Mouse (Mus musculus) MEL (cell line): ENCODE data around the gene Mtmr11. TPM values are rescaled to one million over a fixed set of nuclear protein-coding genes. Genes with fewer than 3 reads are reported as not detected.
A peak's percentile ranks its signal among the peaks of the same experiment; 100 is the strongest.

Source experiments
- DNase-seq: peaks from one replicate; pipeline ENCODE4 v3.0.0; 2011; ENCODE audit warnings: low read depth, low spot score
- H3K27ac ChIP-seq: 2 replicates; pipeline ENCODE4 v1.5.1; 2012; ENCODE audit warnings: low read depth, mild to moderate bottlenecking, control low read depth, low read length, moderate library complexity; ENCODE audit not compliant: control insufficient read depth
- H3K27me3 ChIP-seq, 2 experiments: fragments of 150-350 bp in 1 of 2; sonication (generic) in 1 of 2; 2 replicates each; pipeline ENCODE4 v1.6.1; 2012; ENCODE audit warnings: low read length in 2 of 2, mild to moderate bottlenecking in 2 of 2, improper control_type of control experiment in 1 of 2, moderate library complexity in 1 of 2; ENCODE audit not compliant: insufficient read depth in 2 of 2, control insufficient read depth in 1 of 2
- H3K36me3 ChIP-seq, 2 experiments: 2 replicates each; pipeline ENCODE4 v1.6.1; 2012 to 2014; ENCODE audit warnings: low read length in 2 of 2, improper control_type of control experiment in 1 of 2, inconsistent platforms in 1 of 2, mild to moderate bottlenecking in 1 of 2; ENCODE audit not compliant: insufficient read depth in 2 of 2, control insufficient read depth in 1 of 2
- H3K4me1 ChIP-seq, 2 experiments: fragments of 150-350 bp in 1 of 2; sonication (generic) in 1 of 2; 2 replicates each; pipeline ENCODE4 v1.6.1; 2012; ENCODE audit warnings: low read length in 2 of 2, improper control_type of control experiment in 1 of 2, mild to moderate bottlenecking in 1 of 2; ENCODE audit not compliant: insufficient read depth in 2 of 2, control insufficient read depth in 1 of 2
- H3K4me3 ChIP-seq, 2 experiments: fragments of 150-350 bp in 1 of 2; sonication (generic) in 1 of 2; 2 replicates each; pipeline ENCODE4 v1.5.1; 2012; ENCODE audit warnings: low read depth in 2 of 2, low read length in 2 of 2, mild to moderate bottlenecking in 2 of 2, moderate library complexity in 2 of 2, control low read depth in 1 of 2, improper control_type of control experiment in 1 of 2; ENCODE audit not compliant: control insufficient read depth in 1 of 2, insufficient read depth in 1 of 2
- H3K79me2 ChIP-seq: 2 replicates; pipeline ENCODE4 v1.6.1; 2012; ENCODE audit warnings: mild to moderate bottlenecking, low read length, moderate library complexity; ENCODE audit not compliant: control insufficient read depth, poor library complexity, insufficient read depth
- H3K9ac ChIP-seq: 2 replicates; pipeline ENCODE4 v1.6.1; 2012; ENCODE audit warnings: low read depth, mild to moderate bottlenecking, control low read depth, low read length, moderate library complexity; ENCODE audit not compliant: control insufficient read depth, poor library complexity, severe bottlenecking
- H3K9me3 ChIP-seq: fragments of 150-350 bp; sonication (generic); replicated peaks from 2 replicates; pipeline ENCODE4 v1.6.1; 2012; ENCODE audit warnings: mild to moderate bottlenecking, low read length, improper control_type of control experiment, moderate library complexity; ENCODE audit not compliant: insufficient read depth
- BHLHE40 ChIP-seq: IDR thresholded peaks from 2 replicates; pipeline ENCODE4 v1.6.1; 2012; ENCODE audit warnings: low read depth, mild to moderate bottlenecking, inconsistent platforms, low read length, improper control_type of control experiment, borderline replicate concordance
- EP300 ChIP-seq, 2 experiments: IDR thresholded peaks; 2 replicates each; pipeline ENCODE4 v1.6.1; 2011; ENCODE audit warnings: improper control_type of control experiment in 2 of 2, low read length in 2 of 2, low read depth in 1 of 2, mild to moderate bottlenecking in 1 of 2
- GATA1 ChIP-seq: IDR thresholded peaks from 2 replicates; pipeline ENCODE4 v1.6.1; 2011; ENCODE audit warnings: low read depth, low read length, improper control_type of control experiment
- KAT2A ChIP-seq: conservative IDR thresholded peaks from 2 replicates; pipeline ENCODE4 v1.6.1; 2012; ENCODE audit warnings: low read depth, low read length, improper control_type of control experiment, inconsistent platforms
- MXI1 ChIP-seq: IDR thresholded peaks from 2 replicates; pipeline ENCODE4 v1.6.1; 2011; ENCODE audit warnings: mild to moderate bottlenecking, low read depth, low read length, improper control_type of control experiment
- RCOR1 ChIP-seq: IDR thresholded peaks from 2 replicates; pipeline ENCODE4 v1.6.1; 2012; ENCODE audit warnings: low read depth, mild to moderate bottlenecking, inconsistent platforms, low read length, improper control_type of control experiment
- TAL1 ChIP-seq: IDR thresholded peaks from 2 replicates; pipeline ENCODE4 v1.6.1; 2012; ENCODE audit warnings: mild to moderate bottlenecking, inconsistent platforms, low read length, moderate library complexity, mixed read lengths
- TBP ChIP-seq: IDR thresholded peaks from 2 replicates; pipeline ENCODE4 v1.8.0; 2011; ENCODE audit warnings: low read depth, low read length, improper control_type of control experiment
- USF1 ChIP-seq: IDR thresholded peaks from 2 replicates; pipeline ENCODE4 v1.6.1; 2014; ENCODE audit warnings: low read depth, mild to moderate bottlenecking, inconsistent platforms, low read length, improper control_type of control experiment, moderate library complexity
- USF2 ChIP-seq, 2 experiments: IDR thresholded peaks; 2 replicates each; pipeline ENCODE4 v1.6.1; 2011 to 2012; ENCODE audit warnings: improper control_type of control experiment in 2 of 2, low read length in 2 of 2, borderline replicate concordance in 1 of 2, inconsistent platforms in 1 of 2, low read depth in 1 of 2, mild to moderate bottlenecking in 1 of 2; ENCODE audit not compliant: insufficient read depth in 1 of 2
- ZNF384 ChIP-seq: IDR thresholded peaks from 2 replicates; pipeline ENCODE4 v1.6.1; 2012; ENCODE audit warnings: low read depth, mild to moderate bottlenecking, inconsistent platforms, low read length, improper control_type of control experiment
- polyA plus RNA-seq, 2 experiments: library from polyadenylated mRNA; stranded (reverse) in 1 of 2; unstranded in 1 of 2; fragments of >175 nt in 1 of 2; fragments of >200 nt in 1 of 2; gene quantifications; 2 replicates each; pipeline versions ENCODE4 v1.2.1 to v1.2.4; 2012; ENCODE audit warnings: low replicate concordance in 2 of 2, low read depth in 1 of 2; ENCODE audit not compliant: insufficient read length in 2 of 2, insufficient read depth in 1 of 2, missing spikeins in 1 of 2
- total RNA-seq: library from RNA; depleted of rRNA; stranded (reverse); fragments of 300-350 nt; gene quantifications from 2 replicates; pipeline ENCODE4 v1.2.3, GENCODE M21; 2012

Mtmr11 gene
- total and polyA plus RNA-seq, 3 experiments: 0.77 to 1.4 TPM; not detected in 1

GRCm38 (mm10) chr3:96118142-96118541 is 43.7 kb upstream of the Mtmr11 start (continued):
- peak; percentile 54; the same call in 1 of the 2 replicates for TF ChIP-seq TBP
- TF ChIP-seq USF2 (IDR thresholded peaks at IDR 0.05; ENCODE audit: borderline replicate concordance in 1 of 2, insufficient read depth in 1 of 2, low read depth in 1 of 2, low read length in 2 of 2): no peak
- no peak for TF ChIP-seq ZNF384
- peak; percentile 18; the same call in 1 of the 2 replicates for TF ChIP-seq MXI1
- TF ChIP-seq EP300 (IDR thresholded peaks at IDR 0.05; ENCODE audit: low read depth in 1 of 2, low read length in 2 of 2): peak in 1 of 2 experiments; percentile 10; a peak in 1 of 4 replicates
- TF ChIP-seq KAT2A: no peak
- TF ChIP-seq, all 39 proteins: peak for 6

- DNase-seq: peak; percentile 50
- Histone ChIP-seq H3K4me1 (peaks cover 3 to 10% of the 10 kb centered on the region in 2 experiments), H3K9me3 (no peaks in the 10 kb centered on the region), H3K36me3 (peaks cover 3 to 16% of the 10 kb centered on the region in 2 experiments; a peak in 3 of 4 replicates), H3K4me3 (no peak overlapping the region), H3K27ac (no peak overlapping the region), H3K79me2 (peaks cover 3% of the 10 kb centered on the region)
- TF ChIP-seq BHLHE40 (no peak), TAL1 (peak; percentile 48), EP300 (IDR thresholded peaks at IDR 0.05; ENCODE audit: low read depth in 1 of 2, low read length in 2 of 2) (peak in 1 of 2 experiments; percentile 64; a peak in 2 of 4 replicates)
- TF ChIP-seq, all 39 proteins: peak for 2
- no peak overlapping the region for H3K9ac ChIP-seq
- H3K27me3 ChIP-seq: no peaks in the 10 kb centered on the region
Measured at GRCm38 (mm10) chr3:96118702-96119101, 43.1 kb upstream of the Mtmr11 start.

GRCm38 (mm10) chr3:96124235-96124634 is 37.6 kb upstream of the Mtmr11 start:
- Histone ChIP-seq H3K79me2 (peaks cover 2% of the 10 kb centered on the region; the same call in 1 of the 2 replicates), H3K36me3 (peaks cover 0 to 10% of the 10 kb centered on the region in 2 experiments; a peak in 2 of 4 replicates), H3K4me3 (no peak overlapping the region), H3K27me3 (no peaks in the 10 kb centered on the region), H3K4me1 (peaks cover 0 to under 1% of the 10 kb centered on the region in 2 experiments; a peak in 1 of 4 replicates)
- peak; percentile 50 for DNase-seq
- TF ChIP-seq MXI1 (no peak), GATA1 (peak; percentile 53; the same call in 1 of the 2 replicates), EP300 (IDR thresholded peaks at IDR 0.05; ENCODE audit: low read depth in 1 of 2, low read length in 2 of 2) (0 out of 4 replicates have a peak, but pooled peaks of 1 of the 2 experiments have one; percentile 11), USF1 (no peak), RCOR1 (peak; percentile 31; the same call in 1 of the 2 replicates)
- TF ChIP-seq, all 39 proteins: peak for 3
- Histone ChIP-seq H3K9ac (no peak overlapping the region), H3K9me3 (no peaks in the 10 kb centered on the region), H3K27ac (no peak overlapping the region)
